In the genomic region with DNA sequence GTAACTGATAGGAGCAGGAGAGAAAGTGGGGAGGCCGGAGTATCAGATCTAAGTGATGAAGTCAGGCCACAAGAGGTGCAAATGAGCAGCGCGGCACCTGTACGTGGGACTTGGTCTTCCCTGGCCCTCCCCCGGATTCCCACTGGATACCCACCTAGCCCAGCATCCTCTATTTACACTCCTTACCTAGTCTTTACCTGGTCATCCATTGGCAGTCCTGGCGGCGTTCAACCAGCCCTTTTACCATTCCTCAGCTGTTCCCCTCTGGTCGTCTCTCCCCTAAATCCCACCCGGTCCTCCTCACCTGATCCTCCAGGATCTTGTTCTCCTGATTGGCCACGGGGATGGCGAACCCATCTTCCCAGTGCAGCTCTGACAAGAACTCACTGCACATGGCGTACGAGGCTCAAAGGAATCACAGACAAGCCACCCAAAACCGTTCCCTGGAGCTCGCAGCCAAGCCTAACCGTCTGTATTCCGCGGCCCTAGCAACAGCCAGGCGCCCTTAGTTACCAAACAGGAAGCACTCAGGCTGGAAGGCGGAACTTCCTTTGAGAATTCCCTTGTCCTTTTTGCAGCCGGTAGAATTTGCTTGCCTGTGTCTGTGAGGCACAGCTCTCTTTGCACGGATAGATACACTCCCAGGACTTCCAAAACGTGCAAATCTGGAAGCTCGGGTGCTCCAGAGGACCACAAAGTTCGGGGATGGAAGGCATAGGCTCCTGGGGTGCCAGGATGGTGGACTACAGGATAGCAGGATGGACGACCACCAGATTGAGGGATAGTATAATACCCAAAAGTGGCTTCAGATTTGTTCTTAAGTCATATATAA, we compare ENCODE assay signal across 8 mouse cellular contexts. TPM values are rescaled to one million over a fixed set of nuclear protein-coding genes. Genes with fewer than 3 reads are reported as not detected.
A peak's percentile ranks its signal among the peaks of the same experiment; 100 is the strongest.
DNase-seq lines count a peak whose midpoint lies in the region; ATAC-seq lines count a peak whose summit lies in the region.

A gene (minus strand): TSS at position 510 of the 832 bp plus-strand sequence.

- peak within 1 kb of the TSS; percentile 86 for H3K4me2 ChIP-seq in embryonic facial prominence, embryonic 14.5 days (ENCODE audit: low read depth, low read length)
- peak within 1 kb of the TSS; percentile 75 for H3K4me2 ChIP-seq in limb, embryonic 13.5 days (replicated peaks)
- peak within 1 kb of the TSS; percentile 91 for H3K4me2 ChIP-seq in midbrain, embryonic 15.5 days
- H3K4me2 ChIP-seq in stomach, embryonic 15.5 days = peak within 1 kb of the TSS; percentile 83

- no peaks in the 10 kb centered on the region for H3K27me3 ChIP-seq in embryonic facial prominence, embryonic 14.5 days (replicated peaks; ENCODE audit: control insufficient read depth, insufficient read depth, low read length)
- no peaks in the 10 kb centered on the region for H3K27me3 ChIP-seq in limb, embryonic 13.5 days
- H3K27me3 ChIP-seq in midbrain, embryonic 15.5 days (replicated peaks) = no peaks in the 10 kb centered on the region
- no peaks in the 10 kb centered on the region for H3K27me3 ChIP-seq in stomach, embryonic 15.5 days (replicated peaks)

- H3K4me3 ChIP-seq in embryonic facial prominence, embryonic 14.5 days (ENCODE audit: low read depth, low read length) = peak within 1 kb of the TSS; percentile 49
- H3K4me3 ChIP-seq in limb, embryonic 13.5 days = peak within 1 kb of the TSS; percentile 56
- H3K4me3 ChIP-seq in midbrain, embryonic 15.5 days = peak within 1 kb of the TSS; percentile 64
- peak within 1 kb of the TSS; percentile 50 for H3K4me3 ChIP-seq in stomach, embryonic 15.5 days (replicated peaks)

- WGBS in embryonic facial prominence, embryonic 14.5 days = 5% methylated on average over 26 of the region's 26 CpGs
- 8% methylated on average over 26 of the region's 26 CpGs for WGBS in limb, embryonic 13.5 days
- 5% methylated on average over 26 of the region's 26 CpGs for WGBS in midbrain, embryonic 15.5 days
- WGBS in stomach, embryonic 15.5 days = 5% methylated on average over 26 of the region's 26 CpGs

- 0 out of 2 replicates have a peak, but pooled peaks cover 6% of the 10 kb centered on the region for H3K4me1 ChIP-seq in embryonic facial prominence, embryonic 14.5 days (ENCODE audit: control insufficient read depth, insufficient read depth, low read length)
- peaks cover 4% of the 10 kb centered on the region for H3K4me1 ChIP-seq in limb, embryonic 13.5 days
- H3K4me1 ChIP-seq in midbrain, embryonic 15.5 days = peaks cover 12% of the 10 kb centered on the region
- H3K4me1 ChIP-seq in stomach, embryonic 15.5 days = peaks cover 3% of the 10 kb centered on the region; the same call in 1 of the 2 replicates

- peak; percentile 87 for DNase-seq in 3T3-L1 (ENCODE audit: low read depth, low spot score)
- DNase-seq in adrenal gland, postnatal 4 days (ENCODE audit: low spot score in 2 of 2) = peak; percentile 15 to 43
- DNase-seq in embryonic facial prominence, embryonic 14.5 days (ENCODE audit: low spot score) = peak; percentile 91
- peak; percentile 61 to 64 for DNase-seq in heart, adult 9 months (ENCODE audit: low spot score in 2 of 2)
- peak; percentile 73 for DNase-seq in kidney, adult 9 months

- H3K36me3 ChIP-seq in embryonic facial prominence, embryonic 14.5 days (ENCODE audit: control insufficient read depth, insufficient read depth, low read length) = no peaks in the 10 kb centered on the region
- H3K36me3 ChIP-seq in limb, embryonic 13.5 days = no peaks in the 10 kb centered on the region
- H3K36me3 ChIP-seq in midbrain, embryonic 15.5 days (replicated peaks) = no peaks in the 10 kb centered on the region
- no peaks in the 10 kb centered on the region for H3K36me3 ChIP-seq in stomach, embryonic 15.5 days

- ATAC-seq in embryonic facial prominence, embryonic 14.5 days (ENCODE audit: low read depth) = peak; percentile 95
- peak; percentile 96 for ATAC-seq in limb, embryonic 13.5 days (ENCODE audit: low FRiP score, low read depth)
- ATAC-seq in midbrain, embryonic 15.5 days (replicated peaks) = peak; percentile 98
- ATAC-seq in stomach, embryonic 15.5 days (ENCODE audit: insufficient read depth, low FRiP score, low read depth) = peak; percentile 80; the same call in 1 of the 2 replicates

- H3K9ac ChIP-seq in embryonic facial prominence, embryonic 14.5 days (ENCODE audit: low read depth, low read length) = peak within 1 kb of the TSS; percentile 70
- peak within 1 kb of the TSS; percentile 73 for H3K9ac ChIP-seq in limb, embryonic 13.5 days
- peak within 1 kb of the TSS; percentile 69 for H3K9ac ChIP-seq in midbrain, embryonic 15.5 days
- 0 out of 2 replicates have a peak within 1 kb of the TSS, but pooled peaks have one; percentile 26 for H3K9ac ChIP-seq in stomach, embryonic 15.5 days

- H3K9me3 ChIP-seq in embryonic facial prominence, embryonic 14.5 days (ENCODE audit: control insufficient read depth, low read length) = no peaks in the 10 kb centered on the region
- no peaks in the 10 kb centered on the region for H3K9me3 ChIP-seq in limb, embryonic 13.5 days
- H3K9me3 ChIP-seq in midbrain, embryonic 15.5 days = no peaks in the 10 kb centered on the region
- H3K9me3 ChIP-seq in stomach, embryonic 15.5 days = no peaks in the 10 kb centered on the region

- H3K27ac ChIP-seq in embryonic facial prominence, embryonic 14.5 days (replicated peaks; ENCODE audit: low read depth, low read length) = no peak within 1 kb of the TSS
- no peak within 1 kb of the TSS for H3K27ac ChIP-seq in limb, embryonic 13.5 days
- peak within 1 kb of the TSS; percentile 79 for H3K27ac ChIP-seq in midbrain, embryonic 15.5 days
- no peak within 1 kb of the TSS for H3K27ac ChIP-seq in stomach, embryonic 15.5 days

RNA-seq across cellular contexts. Expression of the gene that starts here (rescaled TPM):
- total RNA-seq in adrenal gland, postnatal 4 days (2021) = 1 to 10 TPM; 3.0 to 3.4 TPM
- 4.8 and 7.1 TPM in 2 replicates for polyA plus RNA-seq in embryonic facial prominence, embryonic 14.5 days (2014; fragmentation: Nextera tagmentation; extraction: Ambion mirVana)
- polyA plus RNA-seq in limb, embryonic 13.5 days (2015; fragmentation: Nextera tagmentation; extraction: Ambion mirVana) = 4.5 and 4.8 TPM in 2 replicates
- polyA plus RNA-seq in midbrain, embryonic 15.5 days (2015; fragmentation: Nextera tagmentation; extraction: Ambion mirVana) = 17.5 and 19.5 TPM in 2 replicates
- polyA plus RNA-seq in stomach, embryonic 15.5 days (2015; fragmentation: Nextera tagmentation; extraction: Ambion mirVana) = 2.5 and 2.7 TPM in 2 replicates

Comparison
In these comparisons a context has a peak if more than half of its experiments do, and no peak if none do; other contexts are left out.
1. DNase-seq: peak in every context shown above with its lines; median percentile 91 in embryonic facial prominence, embryonic 14.5 days; 87 in 3T3-L1; 73 in kidney, adult 9 months; 62 in heart, adult 9 months; 29 in adrenal gland, postnatal 4 days.